Mouse (Mus musculus) liver, postnatal 0 days (tissue): ENCODE data around the gene Zfp467.

Experiments used
- CTCF ChIP-seq: sonication (generic); IDR thresholded peaks from 2 replicates; pipeline ENCODE4 v1.5.1; 2016; ENCODE audit warnings: antibody characterized with exemption, low read depth
- EP300 ChIP-seq: IDR thresholded peaks from 2 replicates; pipeline ENCODE4 v1.6.1; 2016; ENCODE audit warnings: antibody characterized with exemption, low read depth, mild to moderate bottlenecking

DNA sequence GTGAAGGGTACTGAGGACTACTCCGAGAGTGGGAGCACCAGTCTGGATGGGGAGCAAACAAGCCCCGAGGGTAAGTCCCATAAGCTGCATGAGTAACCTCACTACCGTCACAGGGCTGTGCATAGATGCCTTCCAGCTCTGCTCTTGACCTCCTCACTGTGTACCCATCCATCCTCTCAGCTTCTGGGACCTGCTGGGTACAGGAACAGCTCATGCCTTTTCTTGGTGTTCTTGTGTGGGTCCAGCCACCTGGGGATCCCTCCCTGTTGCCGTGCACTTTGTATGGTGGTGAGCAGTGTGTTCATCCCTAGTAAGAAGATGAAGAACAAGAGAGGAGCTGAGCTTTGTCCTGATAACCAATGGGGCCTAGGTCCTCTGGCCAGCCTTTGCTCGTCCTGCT, 41.6 kb downstream of the Zfp467 start:
- no peak for TF ChIP-seq CTCF
- no peak for TF ChIP-seq EP300
